Mouse (Mus musculus): ENCODE data around the gene Nlrp9b. TPM values are rescaled to one million over a fixed set of nuclear protein-coding genes. Genes with fewer than 3 reads are reported as not detected.

The Nlrp9b gene
- not detected in 2 replicates for polyA plus RNA-seq (2015; fragmentation: Nextera tagmentation; extraction: Ambion mirVana)

DNA sequence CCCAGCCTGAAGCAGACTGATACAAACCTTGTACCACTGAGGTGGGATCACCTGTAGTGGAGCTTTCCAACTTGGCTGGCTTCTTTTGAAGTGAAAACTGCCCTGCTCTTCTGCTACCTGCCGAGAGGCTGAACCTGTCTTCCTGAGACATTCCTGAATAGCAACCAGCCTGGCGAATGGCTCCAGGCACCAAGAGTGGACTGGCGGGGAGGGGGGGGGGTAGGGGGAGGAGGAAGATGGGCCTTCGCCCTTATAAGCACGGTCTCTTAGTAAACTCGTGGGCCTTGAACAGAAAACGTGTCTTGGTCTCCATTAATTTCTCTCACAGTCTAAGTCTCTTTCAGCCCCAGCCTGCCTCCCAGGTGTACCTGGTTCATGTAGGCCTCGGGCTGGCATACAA, at the start of gene Nlrp9b:
Nlrp9b (plus strand) TSS at position 301 of the 400 bp plus-strand sequence.

DNA sequence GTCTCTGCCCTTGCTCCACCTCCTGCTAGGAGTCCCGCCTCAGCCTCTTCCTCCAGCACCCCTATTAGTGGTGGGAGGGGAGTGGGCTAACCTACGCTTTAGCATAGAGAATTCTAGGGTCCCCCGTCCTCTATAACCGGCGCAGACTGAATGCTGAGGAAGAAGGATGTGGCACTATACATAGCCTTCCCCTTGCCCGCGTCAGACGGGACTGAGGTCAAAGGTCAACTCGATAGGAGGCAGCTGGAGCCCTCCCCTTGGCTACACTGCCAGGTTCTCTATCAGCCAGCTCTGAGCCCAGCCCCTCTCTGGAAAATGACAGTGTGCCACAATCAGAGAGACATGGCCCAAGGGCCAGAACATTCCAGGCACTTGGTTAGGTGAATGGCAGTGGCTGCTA, 40.7 kb upstream of the Nlrp9b start, which contains the start of gene Igsf23:
Igsf23 (minus strand) TSS at position 168 of the 400 bp plus-strand sequence.

DNA sequence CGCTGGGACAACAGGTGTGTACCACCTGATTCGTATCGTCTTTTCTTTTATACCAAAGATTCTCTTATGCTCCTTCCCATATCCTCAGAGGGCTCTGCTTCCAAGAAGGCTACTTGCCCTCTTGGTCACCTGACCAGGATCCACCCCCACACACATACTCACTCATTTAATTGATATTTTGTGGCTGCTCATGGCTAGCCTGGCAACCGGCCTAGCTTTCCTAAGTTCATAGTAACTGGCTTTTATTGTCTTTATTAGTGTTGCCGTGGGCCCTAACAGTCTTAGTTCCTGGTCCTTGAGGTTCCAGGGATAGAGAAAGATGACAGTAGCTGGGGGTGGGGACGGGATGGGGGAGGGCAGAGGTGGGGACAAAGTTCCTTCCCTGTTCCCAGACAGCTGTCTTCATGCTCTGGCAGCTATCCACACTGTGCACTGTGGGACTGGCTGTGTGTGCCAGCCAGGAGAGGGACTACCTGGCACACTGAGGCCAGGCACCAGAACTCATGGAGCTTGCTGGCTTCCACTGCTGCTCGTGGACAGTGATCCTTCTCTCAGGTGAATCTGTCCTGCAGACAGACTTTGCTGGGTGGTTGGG, 26.2 kb upstream of the Nlrp9b start, which contains the start of gene Ceacam20:
Ceacam20 (plus strand) TSS at position 428 of the 595 bp plus-strand sequence.

DNA sequence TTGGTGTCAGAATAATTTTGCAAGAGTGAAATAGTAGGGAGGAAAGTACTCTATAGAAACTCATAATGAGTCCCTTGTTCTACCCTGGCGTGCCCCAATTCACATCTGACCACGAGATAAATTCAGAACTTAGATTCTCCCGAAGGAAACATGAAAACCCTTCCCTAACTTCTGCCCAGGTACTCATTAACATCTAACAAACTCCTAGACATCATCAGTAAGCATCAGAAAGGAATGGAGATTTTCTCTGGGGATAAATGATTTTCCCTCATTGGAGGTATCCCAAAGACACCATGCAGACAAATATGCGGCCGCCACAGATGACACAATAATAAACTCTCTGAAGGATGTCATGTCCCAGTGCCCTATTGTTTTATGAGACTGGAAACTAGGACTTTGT, 108.1 kb downstream of the Nlrp9b start, which contains the start of gene Vmn1r91:
Vmn1r91 (plus strand) TSS at position 301 of the 400 bp plus-strand sequence.

DNA sequence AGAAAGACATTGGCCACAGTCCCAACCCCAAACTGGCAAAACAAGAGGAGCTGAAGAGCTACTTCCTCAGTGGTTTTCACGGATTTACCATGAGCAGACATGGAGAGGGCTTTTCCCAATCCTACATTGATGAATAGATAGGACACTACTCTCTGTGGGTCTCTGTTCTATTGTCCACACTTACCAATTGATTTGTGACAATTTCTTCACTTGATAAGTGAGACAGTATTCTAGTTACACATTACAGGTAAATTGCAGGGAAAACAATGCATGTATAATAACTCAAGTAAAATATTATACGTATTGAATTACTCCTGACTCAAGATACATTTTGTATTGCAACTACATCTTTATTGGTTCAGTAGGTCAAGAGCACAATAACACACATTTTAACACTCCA, 131.2 kb downstream of the Nlrp9b start, which contains the start of gene Gm16442:
Gm16442 (minus strand) TSS at position 101 of the 400 bp plus-strand sequence.

Other genes starting within 250 kb of the Nlrp9b start
- gene Nectin2, start 241.0 kb upstream of the Nlrp9b start, polyA plus RNA-seq (2015; fragmentation: Nextera tagmentation; extraction: Ambion mirVana): 21.2 and 24.3 TPM in 2 replicates
- 117 and 123 TPM in 2 replicates for gene Bcam, start 220.4 kb upstream of the Nlrp9b start, polyA plus RNA-seq (2015; fragmentation: Nextera tagmentation; extraction: Ambion mirVana)
- gene Cblc, start 194.7 kb upstream of the Nlrp9b start, polyA plus RNA-seq (2015; fragmentation: Nextera tagmentation; extraction: Ambion mirVana): 1.1 and 1.2 TPM in 2 replicates
- gene Bcl3, start 168.7 kb upstream of the Nlrp9b start, polyA plus RNA-seq (2015; fragmentation: Nextera tagmentation; extraction: Ambion mirVana): 2.5 and 2.8 TPM in 2 replicates
- gene Gm19345, start 139.5 kb upstream of the Nlrp9b start, polyA plus RNA-seq (2015; fragmentation: Nextera tagmentation; extraction: Ambion mirVana): not detected in 2 replicates
- gene Ceacam16, start 130.2 kb upstream of the Nlrp9b start, polyA plus RNA-seq (2015; fragmentation: Nextera tagmentation; extraction: Ambion mirVana): 0.07 TPM in 1 of 2 replicates, not detected in the other
- gene Ceacam19, start 103.5 kb upstream of the Nlrp9b start, polyA plus RNA-seq (2015; fragmentation: Nextera tagmentation; extraction: Ambion mirVana): 0.54 TPM in 1 of 2 replicates, not detected in the other
- gene Pvr, start 70.3 kb upstream of the Nlrp9b start, polyA plus RNA-seq (2015; fragmentation: Nextera tagmentation; extraction: Ambion mirVana): 15.0 and 18.2 TPM in 2 replicates
- 0.07 and 0.13 TPM in 2 replicates for gene Igsf23, start 40.7 kb upstream of the Nlrp9b start, polyA plus RNA-seq (2015; fragmentation: Nextera tagmentation; extraction: Ambion mirVana)
- gene Ceacam20, start 26.1 kb upstream of the Nlrp9b start, polyA plus RNA-seq (2015; fragmentation: Nextera tagmentation; extraction: Ambion mirVana): not detected in 2 replicates
- gene Vmn1r91, start 108.2 kb downstream of the Nlrp9b start, polyA plus RNA-seq (2015; fragmentation: Nextera tagmentation; extraction: Ambion mirVana): not detected in 2 replicates
- not detected in 2 replicates for gene Gm16442, start 131.1 kb downstream of the Nlrp9b start, polyA plus RNA-seq (2015; fragmentation: Nextera tagmentation; extraction: Ambion mirVana)
- gene Vmn1r93, start 147.6 kb downstream of the Nlrp9b start, polyA plus RNA-seq (2015; fragmentation: Nextera tagmentation; extraction: Ambion mirVana): not detected in 2 replicates
- gene Vmn1r94, start 176.9 kb downstream of the Nlrp9b start, polyA plus RNA-seq (2015; fragmentation: Nextera tagmentation; extraction: Ambion mirVana): not detected in 2 replicates
- gene Vmn1r95, start 202.2 kb downstream of the Nlrp9b start, polyA plus RNA-seq (2015; fragmentation: Nextera tagmentation; extraction: Ambion mirVana): not detected in 2 replicates
- gene Gm6164, start 214.1 kb downstream of the Nlrp9b start, polyA plus RNA-seq (2015; fragmentation: Nextera tagmentation; extraction: Ambion mirVana): not detected in 2 replicates
- not detected in 2 replicates for gene Gm4498, start 242.4 kb downstream of the Nlrp9b start, polyA plus RNA-seq (2015; fragmentation: Nextera tagmentation; extraction: Ambion mirVana)